Mouse (Mus musculus) ovary, postnatal 14 days (tissue): Measurements from ENCODE around the gene Ctnnal1.
A peak's percentile ranks its signal among the peaks of the same experiment; 100 is the strongest.

Source experiments
- DNase-seq: peaks from one replicate; pipeline ENCODE4 v3.0.0; 2022; ENCODE audit warnings: low spot score

Ctnnal1 gene

DNA sequence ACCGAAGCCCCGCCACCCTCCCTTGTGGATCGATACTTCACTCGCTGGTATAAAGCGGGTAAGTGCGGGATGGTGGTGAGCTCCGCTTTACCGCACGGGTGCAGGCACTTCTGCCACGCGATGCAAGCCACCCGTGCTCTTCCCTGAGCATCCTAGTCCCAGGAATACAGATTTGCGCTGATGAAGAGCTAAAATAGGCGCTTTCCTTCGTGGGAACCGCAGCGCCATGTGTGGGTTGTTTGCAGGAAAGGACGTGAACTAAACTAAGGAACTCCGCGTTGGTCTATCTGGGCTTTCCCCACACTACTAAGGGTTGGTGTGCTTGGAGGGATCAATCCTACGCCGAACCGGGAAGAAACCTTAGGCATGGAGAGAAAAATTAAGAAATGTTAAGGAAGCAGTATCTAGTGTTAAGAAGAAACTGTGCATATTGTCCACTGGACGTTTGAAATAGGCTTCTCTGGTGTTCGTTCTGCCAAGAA lies 62.3 kb downstream of the Ctnnal1 start:
- no peak for DNase-seq

DNA sequence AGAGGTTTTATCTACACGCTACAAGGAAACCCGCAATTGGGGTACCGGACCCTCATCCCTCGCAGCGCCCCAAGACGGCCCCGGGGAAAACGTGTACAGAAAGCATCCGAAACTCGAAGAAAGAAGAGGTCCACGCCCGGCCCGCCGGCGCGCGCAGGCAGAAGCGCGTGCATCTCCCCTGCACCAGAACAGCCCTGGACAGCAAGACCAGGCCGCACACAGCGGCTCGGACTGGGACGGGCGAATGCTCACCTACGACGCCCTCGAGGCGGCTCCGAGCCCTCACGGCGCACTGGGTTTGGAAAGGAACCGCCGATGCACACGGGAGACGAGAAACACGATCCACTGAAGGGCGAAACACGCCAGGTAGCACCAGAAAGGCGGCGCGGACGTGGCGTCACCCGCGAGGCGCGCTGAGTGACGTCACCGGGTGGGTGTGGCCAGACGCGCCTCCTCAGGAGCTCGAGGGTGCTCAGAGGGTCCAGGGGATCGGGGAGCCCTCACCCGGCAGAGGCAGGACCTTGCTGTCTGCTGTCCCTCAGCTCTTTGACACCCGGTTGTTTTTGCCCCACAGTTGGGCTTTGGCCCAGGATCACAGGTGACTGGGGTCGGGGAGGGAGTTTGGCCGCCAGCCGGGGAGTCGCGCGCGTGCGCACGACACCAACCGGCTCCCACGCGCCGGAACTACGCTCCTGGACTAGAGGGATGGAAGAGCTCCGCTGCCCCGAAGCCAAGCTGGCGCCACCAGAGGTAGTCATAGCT lies 62.9 kb downstream of the Ctnnal1 start, which contains the start of the genes Elp1 and Fam206a:
Gene Elp1, minus strand, starts transcription at position 425 of the 762 bp plus-strand sequence.
Gene Fam206a, plus strand, starts transcription at position 439 of the 762 bp plus-strand sequence.
- DNase-seq: peak; percentile 98

DNA sequence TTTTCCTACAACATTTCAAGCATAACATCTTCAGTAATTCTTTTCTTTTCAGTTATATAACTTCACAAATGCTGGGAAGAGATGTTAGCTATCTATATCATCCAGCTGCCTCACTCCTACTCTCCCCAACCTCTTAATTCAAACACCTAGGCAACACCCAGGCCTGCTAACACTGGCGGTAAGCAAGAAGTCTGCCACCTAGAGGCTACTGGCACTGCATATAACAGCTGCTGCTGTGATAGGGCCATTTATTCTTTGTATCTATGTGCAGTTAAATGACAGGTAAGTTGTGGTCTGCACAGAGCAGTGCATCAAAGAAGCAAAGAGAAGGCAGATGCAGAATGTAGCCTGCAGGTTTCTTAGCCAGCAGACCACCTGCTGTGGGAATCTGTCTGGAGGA lies 73.6 kb downstream of the Ctnnal1 start:
- DNase-seq: no peak

DNA sequence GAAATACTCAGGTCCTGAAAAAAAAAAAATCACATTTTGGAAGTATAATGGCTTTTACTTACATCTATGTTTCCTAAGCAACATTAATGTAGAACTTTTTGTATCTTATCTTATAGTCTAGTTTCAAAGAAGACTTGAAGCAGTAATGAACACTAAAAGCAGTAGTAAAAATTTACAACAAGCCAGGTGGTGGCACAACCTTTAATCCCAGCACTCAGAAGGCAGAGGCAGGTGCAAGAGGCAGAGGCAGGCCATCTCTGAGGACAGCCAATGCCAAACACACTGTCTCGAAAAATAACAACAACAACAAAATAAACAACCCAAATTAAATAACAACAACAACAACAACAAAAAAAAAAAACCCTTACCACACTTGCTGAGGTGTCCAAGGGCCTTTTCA lies 93.9 kb downstream of the Ctnnal1 start:
- no peak for DNase-seq

DNA sequence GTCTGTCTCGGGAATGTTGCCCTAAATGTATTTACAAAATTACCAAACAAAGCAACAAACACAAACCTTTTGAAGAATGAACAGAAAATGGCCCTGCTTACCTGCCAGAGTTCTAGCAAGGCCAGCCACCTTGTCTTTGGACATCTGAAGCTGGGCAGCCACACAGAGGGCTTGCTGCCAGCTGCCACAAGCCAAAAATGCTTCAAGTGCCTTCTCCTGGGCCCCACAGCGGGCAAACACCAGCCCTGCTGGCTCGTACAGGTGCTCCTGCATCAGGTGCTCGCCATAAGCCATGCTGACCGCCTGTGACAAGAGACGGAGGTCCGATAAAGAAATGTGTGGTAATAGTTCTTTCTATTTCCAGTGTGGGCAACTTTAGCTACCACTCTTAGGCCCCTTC lies 96.1 kb downstream of the Ctnnal1 start:
- DNase-seq: no peak

DNA sequence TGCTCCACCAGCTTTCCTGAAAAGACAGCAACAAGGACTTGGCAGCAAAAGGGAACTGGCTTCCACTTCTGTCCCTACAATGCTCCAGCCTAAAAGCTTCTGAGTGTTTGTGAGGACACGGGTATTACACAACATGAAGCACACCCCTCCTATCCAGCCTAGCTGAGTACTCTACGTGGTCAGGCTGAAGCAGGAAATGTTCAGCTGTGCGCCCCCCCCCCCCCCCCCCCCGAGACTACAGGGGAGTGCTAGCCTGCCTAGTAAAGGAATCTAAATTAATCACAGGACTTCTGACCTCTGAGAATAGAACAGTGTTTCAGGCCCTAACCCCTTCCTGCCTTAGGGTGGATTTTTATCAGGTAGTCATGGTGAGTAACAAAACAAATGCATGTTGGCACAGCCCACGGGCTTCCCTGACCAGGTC lies 97.1 kb downstream of the Ctnnal1 start:
- no peak for DNase-seq
